Mouse (Mus musculus) hindbrain, embryonic 16.5 days (tissue): Measurements from ENCODE around the gene Aprt. TPM values are rescaled to one million over a fixed set of nuclear protein-coding genes. Genes with fewer than 3 reads are reported as not detected.

ENCODE experiments used
- ATAC-seq: fragments of 200-750 bp; cut with Nextera tagmentation; 2 replicates; pipeline ENCODE4 v1.8.0; 2017; ENCODE audit warnings: moderate TSS enrichment, moderate library complexity
- H3K27ac ChIP-seq: fragments of 300-500 bp; sonication (generic); 2 replicates; pipeline ENCODE4 v1.5.1; 2014; ENCODE audit warnings: low read depth, mild to moderate bottlenecking, control low read depth, low read length, moderate library complexity
- H3K27me3 ChIP-seq: fragments of 300-500 bp; sonication (generic); replicated peaks from 2 replicates; pipeline ENCODE4 v1.6.1; 2014; ENCODE audit warnings: low read length; ENCODE audit not compliant: control insufficient read depth, insufficient read depth
- H3K36me3 ChIP-seq: fragments of 300-500 bp; sonication (generic); 2 replicates; pipeline ENCODE4 v1.6.1; 2014; ENCODE audit warnings: mild to moderate bottlenecking, low read length, moderate library complexity, mixed read lengths; ENCODE audit not compliant: control insufficient read depth, insufficient read depth
- H3K4me1 ChIP-seq: fragments of 300-500 bp; sonication (generic); 2 replicates; pipeline ENCODE4 v1.6.1; 2014; ENCODE audit warnings: low read depth, low read length; ENCODE audit not compliant: control insufficient read depth, insufficient read depth
- H3K4me2 ChIP-seq: fragments of 300-500 bp; sonication (generic); 2 replicates; pipeline ENCODE4 v1.6.1; 2014; ENCODE audit warnings: mild to moderate bottlenecking, low read length, control low read depth, moderate library complexity
- H3K4me3 ChIP-seq: fragments of 300-500 bp; sonication (generic); 2 replicates; pipeline ENCODE4 v1.5.1; 2014; ENCODE audit warnings: mild to moderate bottlenecking, low read length, control low read depth, moderate library complexity
- H3K9ac ChIP-seq: fragments of 300-500 bp; sonication (generic); 2 replicates; pipeline ENCODE4 v1.6.1; 2014; ENCODE audit warnings: low read depth, mild to moderate bottlenecking, control low read depth, low read length, moderate library complexity
- H3K9me3 ChIP-seq: fragments of 300-500 bp; sonication (generic); 2 replicates; pipeline ENCODE4 v1.6.1; 2014; ENCODE audit warnings: mild to moderate bottlenecking, low read length, moderate library complexity; ENCODE audit not compliant: control insufficient read depth
- WGBS: fragments of 180-500 bp; shearing (Covaris S2); extraction: QIAGEN DNeasy Blood & Tissue Kit; methylation state at CpG from one replicate; pipeline ENCODE4 v1.1.7; 2014; 5-methylcytosine and 5-hydroxymethylcytosine counted together
- polyA plus RNA-seq: library from polyadenylated mRNA; unstranded; fragments of >200 nt; fragmentation: Nextera tagmentation; extraction: Ambion mirVana; gene quantifications from 2 replicates; pipeline ENCODE4 v1.2.1, GENCODE M21; 2015

The Aprt gene
- polyA plus RNA-seq, 1 experiment from 2014 or later = 203 TPM

DNA sequence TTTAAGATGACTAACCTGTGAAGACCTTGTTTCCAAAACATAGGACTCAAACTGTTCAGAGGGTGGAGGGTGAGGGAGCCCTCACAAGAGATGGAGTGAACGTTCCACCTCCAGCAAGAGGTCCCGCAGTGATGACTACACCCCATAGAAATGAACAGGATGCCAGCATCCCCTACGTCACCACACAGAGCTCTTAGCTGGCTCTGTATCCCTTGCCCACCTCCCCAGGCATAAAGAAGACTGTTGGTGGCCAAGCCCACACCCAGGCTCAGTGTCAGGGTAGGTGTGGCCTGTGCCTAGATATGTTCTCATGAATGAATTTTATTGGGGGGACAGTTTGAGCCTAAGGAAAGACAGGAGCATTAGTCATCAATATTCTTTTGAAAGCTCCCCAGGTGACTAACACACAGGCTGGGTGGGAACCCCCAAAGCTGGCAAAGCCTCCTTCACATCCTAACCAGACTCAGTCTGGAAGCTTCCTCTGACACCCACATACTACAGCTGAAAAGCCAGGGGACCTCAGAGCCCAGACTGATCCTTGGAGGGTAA is 27.7 kb downstream of the Aprt start:
- Histone ChIP-seq H3K4me1 (peaks cover 18% of the 10 kb centered on the region), H3K4me2 (no peak overlapping the region), H3K9me3 (no peaks in the 10 kb centered on the region), H3K36me3 (no peaks in the 10 kb centered on the region), H3K9ac (no peak overlapping the region), H3K4me3 (no peak overlapping the region), H3K27me3 (peaks cover 16% of the 10 kb centered on the region), H3K27ac (no peak overlapping the region)
- no peak for ATAC-seq
- WGBS = 82% methylated on average over 3 of the region's 3 CpGs

- 79% methylated on average over 13 of the region's 13 CpGs for WGBS
- H3K9me3 ChIP-seq = no peaks in the 10 kb centered on the region
- H3K27ac ChIP-seq = no peak overlapping the region
- peaks cover 16% of the 10 kb centered on the region for H3K27me3 ChIP-seq
- no peak overlapping the region for H3K9ac ChIP-seq
- H3K4me2 ChIP-seq = no peak overlapping the region
- H3K36me3 ChIP-seq = no peaks in the 10 kb centered on the region
- no peak for ATAC-seq
- peaks cover 18% of the 10 kb centered on the region for H3K4me1 ChIP-seq
- H3K4me3 ChIP-seq = no peak overlapping the region
These were observed 28.4 kb downstream of the Aprt start for GRCm38 (mm10) chr8:122548331-122548730.

DNA sequence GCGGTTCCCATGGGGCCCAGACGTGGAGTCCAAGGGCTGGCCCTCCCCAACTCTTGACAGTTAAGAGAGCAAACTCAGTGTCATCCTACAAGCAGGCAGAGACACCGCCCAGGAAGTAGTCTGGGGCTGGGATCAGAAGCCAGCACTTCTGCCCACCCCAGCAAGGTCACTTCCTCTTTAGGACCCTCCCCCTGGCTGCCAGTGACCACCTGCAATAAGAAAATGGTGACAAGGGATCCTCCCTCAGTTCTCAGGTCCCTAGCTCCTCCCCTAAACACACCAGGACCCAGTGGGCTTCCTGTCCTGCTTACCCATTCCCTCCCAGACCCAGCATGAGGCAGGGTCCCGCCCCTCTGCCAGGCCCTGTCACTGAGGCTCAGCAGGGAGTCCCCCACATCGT is 28.9 kb downstream of the Aprt start:
- Histone ChIP-seq H3K36me3 (no peaks in the 10 kb centered on the region), H3K9ac (no peak overlapping the region), H3K4me1 (peaks cover 18% of the 10 kb centered on the region), H3K27ac (no peak overlapping the region), H3K27me3 (peaks cover 16% of the 10 kb centered on the region), H3K4me3 (no peak overlapping the region), H3K4me2 (no peak overlapping the region), H3K9me3 (no peaks in the 10 kb centered on the region)
- no peak for ATAC-seq
- WGBS = 36% methylated on average over 5 of the region's 5 CpGs

DNA sequence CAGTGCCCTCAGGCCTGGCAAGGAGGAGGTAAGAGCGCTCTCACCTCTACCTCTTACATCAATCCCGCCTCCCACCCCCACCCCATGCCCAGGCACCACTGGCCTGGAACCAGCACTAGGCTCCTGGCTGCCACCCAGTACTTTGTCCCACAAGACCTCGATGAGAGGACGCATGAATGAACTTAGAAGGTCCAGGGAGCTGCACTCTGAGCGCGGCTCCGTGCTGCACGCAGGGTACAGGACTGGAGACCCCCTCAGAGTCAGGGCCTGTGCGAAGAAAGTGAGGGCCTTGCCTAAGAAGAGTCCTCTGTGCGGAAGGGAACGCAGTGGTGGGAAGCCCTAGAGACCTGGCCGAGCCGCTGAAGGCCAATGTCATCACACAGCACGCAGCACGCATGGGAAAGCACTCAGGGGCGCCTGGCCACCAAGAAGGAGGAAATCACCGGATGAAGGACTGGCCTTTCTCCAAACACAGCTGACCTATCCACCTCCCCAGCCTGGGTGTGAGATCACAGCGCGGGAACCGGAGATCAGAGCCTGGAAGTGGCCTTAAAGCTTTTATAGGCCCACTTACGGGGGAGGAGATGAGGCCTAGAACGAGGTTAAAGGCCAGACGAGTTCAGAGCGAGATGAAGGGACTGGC is 29.8 kb downstream of the Aprt start:
- ATAC-seq = no peak
- peaks cover 18% of the 10 kb centered on the region for H3K4me1 ChIP-seq
- H3K27ac ChIP-seq = no peak overlapping the region
- H3K9me3 ChIP-seq = no peaks in the 10 kb centered on the region
- peaks cover 13% of the 10 kb centered on the region for H3K27me3 ChIP-seq
- no peak overlapping the region for H3K4me3 ChIP-seq
- peak overlapping the region; percentile 13; the same call in 1 of the 2 replicates for H3K9ac ChIP-seq
- no peaks in the 10 kb centered on the region for H3K36me3 ChIP-seq
- WGBS = 62% methylated on average over 24 of the region's 24 CpGs
- no peak overlapping the region for H3K4me2 ChIP-seq

DNA sequence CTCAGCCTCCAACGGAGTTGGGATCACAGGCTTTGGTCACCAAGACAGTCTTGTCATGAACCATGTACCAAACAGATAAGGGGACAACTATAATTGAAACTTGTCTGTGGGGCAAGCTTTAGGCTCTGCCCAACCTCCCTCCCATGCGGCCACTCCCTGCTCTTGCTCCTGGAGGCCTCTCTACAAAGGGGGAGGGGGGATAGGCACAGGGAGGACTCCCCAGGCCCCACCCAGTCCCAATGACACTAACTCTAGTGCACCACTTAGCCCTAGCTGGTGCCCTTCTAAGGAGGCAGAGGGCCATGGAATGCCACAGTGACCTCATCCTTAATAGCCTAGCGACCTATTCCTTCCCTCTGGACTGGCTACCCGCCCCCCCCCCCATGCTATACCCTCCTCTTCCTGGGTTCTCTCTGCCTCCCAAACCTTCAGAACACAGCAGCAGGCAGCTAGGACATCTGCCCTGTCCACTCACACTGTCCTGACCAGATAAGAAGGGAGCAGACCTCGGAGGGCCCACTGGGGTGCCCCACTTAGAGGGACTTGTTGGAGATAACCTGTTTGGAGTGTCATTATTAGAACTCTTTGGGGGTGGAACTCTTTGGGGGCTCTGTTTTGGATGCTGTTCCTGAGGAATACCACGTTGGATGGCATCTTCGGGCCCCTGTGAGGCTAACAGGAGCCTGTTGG is 30.5 kb downstream of the Aprt start:
- no peak overlapping the region for H3K4me2 ChIP-seq
- no peaks in the 10 kb centered on the region for H3K9me3 ChIP-seq
- no peaks in the 10 kb centered on the region for H3K36me3 ChIP-seq
- ATAC-seq = no peak
- peaks cover 7% of the 10 kb centered on the region for H3K27me3 ChIP-seq
- no peak overlapping the region for H3K27ac ChIP-seq
- H3K9ac ChIP-seq = no peak overlapping the region
- peaks cover 17% of the 10 kb centered on the region for H3K4me1 ChIP-seq
- H3K4me3 ChIP-seq = no peak overlapping the region
- 87% methylated on average over 6 of the region's 7 CpGs for WGBS

DNA sequence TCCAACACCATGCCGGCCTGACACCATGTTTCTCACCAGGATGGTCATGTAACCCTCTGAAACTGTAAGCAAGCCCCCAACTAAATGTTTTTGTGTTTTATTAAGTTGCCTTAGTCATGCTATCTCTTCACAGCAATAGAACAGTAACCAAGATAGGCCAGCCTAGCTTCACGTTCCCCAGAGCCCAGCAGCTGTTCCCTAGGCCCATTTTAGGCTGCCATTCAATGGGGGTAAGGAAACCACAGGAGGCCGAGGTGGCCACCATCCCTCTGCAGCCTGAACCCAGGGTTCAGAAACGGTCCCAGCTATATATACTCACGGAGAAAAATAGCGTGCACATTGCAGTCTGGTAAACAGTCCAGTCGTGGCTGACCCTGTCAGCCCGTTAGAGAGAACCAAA is 32.6 kb downstream of the Aprt start:
- 87% methylated on average over 8 of the region's 8 CpGs for WGBS
- Histone ChIP-seq H3K36me3 (no peaks in the 10 kb centered on the region), H3K9me3 (no peaks in the 10 kb centered on the region), H3K4me2 (no peak overlapping the region), H3K27me3 (no peaks in the 10 kb centered on the region), H3K4me3 (no peak overlapping the region), H3K4me1 (peaks cover 5% of the 10 kb centered on the region), H3K27ac (no peak overlapping the region), H3K9ac (no peak overlapping the region)
- ATAC-seq = no peak

DNA sequence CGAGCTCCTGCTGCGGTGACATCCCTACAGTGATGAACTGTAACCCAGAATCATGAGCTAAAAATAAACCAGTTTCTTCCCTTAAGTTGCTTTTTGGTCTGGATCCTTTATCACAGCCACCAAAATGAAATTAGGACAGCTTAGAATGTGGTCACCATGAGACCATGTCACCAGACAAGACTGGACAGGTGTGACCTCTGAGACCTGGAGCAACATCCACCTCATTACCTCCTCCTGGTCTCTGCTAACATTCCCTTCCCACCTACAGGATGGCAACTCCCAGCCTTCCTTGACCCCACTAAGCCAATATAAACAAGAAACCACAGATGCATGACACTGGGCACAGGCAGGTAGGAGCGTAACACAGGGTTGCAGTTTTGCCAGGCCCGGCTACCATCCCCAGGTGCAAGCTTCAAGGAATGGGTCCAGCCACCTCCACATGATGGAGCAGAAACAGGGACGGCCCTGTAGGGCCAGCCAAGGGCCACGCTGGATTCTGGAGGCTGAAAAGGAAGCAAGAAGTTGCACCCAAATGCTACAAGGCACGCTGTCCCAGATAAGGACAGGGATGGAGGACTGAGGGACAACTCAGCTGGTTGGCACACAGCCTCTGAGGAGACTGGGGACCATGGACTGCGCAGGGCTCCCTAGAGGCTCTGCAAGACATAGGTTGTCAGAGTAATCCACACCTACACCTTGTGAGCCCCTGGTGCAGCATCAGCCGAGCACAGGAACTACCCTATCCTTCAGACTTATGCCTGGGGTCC is 38.2 kb downstream of the Aprt start:
- no peak overlapping the region for H3K9ac ChIP-seq
- WGBS = 89% methylated on average over 9 of the region's 9 CpGs
- no peak for ATAC-seq

DNA sequence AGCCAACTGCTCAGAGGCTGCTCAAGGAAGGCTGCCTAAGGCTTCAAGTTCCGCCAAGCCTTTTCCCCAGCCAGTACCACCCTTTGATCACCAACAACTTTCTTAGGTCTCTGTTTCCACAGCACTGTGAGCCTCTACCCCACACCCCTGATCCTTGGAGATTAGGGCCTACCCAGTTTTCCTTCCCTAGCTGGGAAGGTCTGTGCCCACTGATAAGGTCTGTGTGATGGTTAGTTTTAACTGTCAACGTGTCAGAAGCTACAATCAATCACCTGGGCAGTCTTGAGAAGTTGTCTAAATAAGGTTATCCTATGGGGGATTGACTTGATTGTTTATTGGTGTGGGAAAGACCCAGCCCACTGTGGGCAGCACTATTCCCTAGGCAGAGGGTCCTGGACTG is 38.9 kb downstream of the Aprt start:
- H3K4me3 ChIP-seq = no peak overlapping the region
- no peaks in the 10 kb centered on the region for H3K27me3 ChIP-seq
- H3K27ac ChIP-seq = no peak overlapping the region
- WGBS = 89% methylated on average over 2 of the region's 2 CpGs
- ATAC-seq = no peak
- H3K36me3 ChIP-seq = no peaks in the 10 kb centered on the region
- H3K4me1 ChIP-seq = no peaks in the 10 kb centered on the region
- no peaks in the 10 kb centered on the region for H3K9me3 ChIP-seq
- no peak overlapping the region for H3K4me2 ChIP-seq
- H3K9ac ChIP-seq = no peak overlapping the region

More for the DNA sequence above, 38.2 kb downstream of the Aprt start:
- Histone ChIP-seq H3K4me3 (no peak overlapping the region), H3K36me3 (no peaks in the 10 kb centered on the region), H3K27ac (no peak overlapping the region), H3K4me1 (no peaks in the 10 kb centered on the region), H3K4me2 (no peak overlapping the region), H3K9me3 (no peaks in the 10 kb centered on the region), H3K27me3 (no peaks in the 10 kb centered on the region)

GRCm38 (mm10) chr8:122537033-122537432 is 39.7 kb downstream of the Aprt start:
- Histone ChIP-seq H3K4me2 (no peak overlapping the region), H3K4me1 (no peaks in the 10 kb centered on the region), H3K27me3 (no peaks in the 10 kb centered on the region), H3K9ac (no peak overlapping the region), H3K9me3 (no peaks in the 10 kb centered on the region), H3K27ac (no peak overlapping the region), H3K36me3 (no peaks in the 10 kb centered on the region), H3K4me3 (no peak overlapping the region)
- WGBS = 74% methylated on average over 6 of the region's 6 CpGs
- ATAC-seq = no peak
